Mouse (Mus musculus) CH12.LX (cell line): ENCODE measurements around the gene Dlst. TPM values are rescaled to one million over a fixed set of nuclear protein-coding genes. Genes with fewer than 3 reads are reported as not detected.
A peak's percentile ranks its signal among the peaks of the same experiment; 100 is the strongest.

ENCODE experiments used
- DNase-seq: peaks from one replicate; pipeline ENCODE4 v3.0.0-alpha.2; 2013; ENCODE audit errors: extremely low read depth
- H3K27ac ChIP-seq: 2 replicates; pipeline ENCODE4 v1.5.1; 2012; ENCODE audit warnings: low read depth, mild to moderate bottlenecking, control low read depth, moderate library complexity; ENCODE audit not compliant: insufficient read depth
- H3K27me3 ChIP-seq: replicated peaks from 2 replicates; pipeline ENCODE3; 2012; ENCODE audit warnings: inconsistent platforms
- H3K36me3 ChIP-seq, 2 experiments: replicated peaks in 1 of 2; 2 replicates each; pipeline versions ENCODE3 to v1.6.1; 2012; ENCODE audit warnings: inconsistent platforms in 1 of 2, low read length in 1 of 2, mild to moderate bottlenecking in 1 of 2, mixed read lengths in 1 of 2, moderate library complexity in 1 of 2; ENCODE audit not compliant: control insufficient read depth in 1 of 2, insufficient read depth in 1 of 2
- H3K4me1 ChIP-seq, 2 experiments: 2 replicates each; pipeline ENCODE4 v1.6.1; 2012; ENCODE audit warnings: inconsistent platforms in 1 of 2, moderate library complexity in 1 of 2; ENCODE audit not compliant: insufficient read depth in 2 of 2, control insufficient read depth in 1 of 2
- H3K4me2 ChIP-seq: 2 replicates; pipeline ENCODE4 v1.6.1; 2012; ENCODE audit warnings: low read depth, mild to moderate bottlenecking, control low read depth; ENCODE audit not compliant: poor library complexity, insufficient read depth, severe bottlenecking
- H3K4me3 ChIP-seq, 3 experiments: fragments of 150-350 bp in 1 of 3; sonication (generic) in 1 of 3; replicated peaks in 1 of 3; 2 replicates each; pipeline versions ENCODE3 to v1.5.1; 2011 to 2012; ENCODE audit warnings: low read depth in 2 of 3, low read length in 2 of 3, mild to moderate bottlenecking in 2 of 3, moderate library complexity in 2 of 3, control low read depth in 1 of 3, improper control_type of control experiment in 1 of 3, inconsistent platforms in 1 of 3, mixed read lengths in 1 of 3; ENCODE audit not compliant: poor library complexity in 1 of 3
- H3K79me2 ChIP-seq: replicated peaks from 2 replicates; pipeline ENCODE4 v1.6.1; 2012; ENCODE audit warnings: mild to moderate bottlenecking, moderate library complexity; ENCODE audit not compliant: control insufficient read depth, poor library complexity, insufficient read depth, severe bottlenecking; ENCODE audit errors: extremely low read depth
- H3K9ac ChIP-seq: 2 replicates; pipeline ENCODE4 v1.6.1; 2012; ENCODE audit warnings: low read depth, mild to moderate bottlenecking, control low read depth, moderate library complexity; ENCODE audit not compliant: insufficient read depth
- H3K9me3 ChIP-seq: replicated peaks from 2 replicates; pipeline ENCODE3; 2012; ENCODE audit warnings: low read length, inconsistent platforms, mixed read lengths
- BHLHE40 ChIP-seq: IDR thresholded peaks from 2 replicates; pipeline ENCODE4 v1.6.1; 2011; ENCODE audit warnings: mild to moderate bottlenecking, low read depth, low read length, improper control_type of control experiment
- CTCF ChIP-seq, 2 experiments: IDR thresholded peaks in 1 of 2; conservative IDR thresholded peaks in 1 of 2; 2 replicates each; pipeline ENCODE4 v1.5.1; 2011 to 2012; ENCODE audit warnings: low read depth in 2 of 2, low read length in 2 of 2, improper control_type of control experiment in 1 of 2, inconsistent platforms in 1 of 2, mild to moderate bottlenecking in 1 of 2, moderate library complexity in 1 of 2
- E2F4 ChIP-seq: IDR thresholded peaks from 2 replicates; pipeline ENCODE4 v1.6.1; 2011; ENCODE audit warnings: low read depth, low read length, improper control_type of control experiment; ENCODE audit not compliant: insufficient replicate concordance
- ETS1 ChIP-seq: conservative IDR thresholded peaks from 2 replicates; pipeline ENCODE4 v1.6.1; 2012; ENCODE audit warnings: low read depth, mild to moderate bottlenecking, inconsistent platforms, low read length, improper control_type of control experiment, moderate library complexity
- IRF4 ChIP-seq: IDR thresholded peaks from 2 replicates; pipeline ENCODE4 v1.6.1; 2014; ENCODE audit warnings: low read depth, mild to moderate bottlenecking, inconsistent platforms, low read length, improper control_type of control experiment
- JUN ChIP-seq: IDR thresholded peaks from 2 replicates; pipeline ENCODE4 v1.6.1; 2011; ENCODE audit warnings: low read depth, mild to moderate bottlenecking, low read length, improper control_type of control experiment, moderate library complexity; ENCODE audit not compliant: insufficient read depth
- KAT2A ChIP-seq: IDR thresholded peaks from 2 replicates; pipeline ENCODE4 v1.6.1; 2012; ENCODE audit warnings: low read length, improper control_type of control experiment, inconsistent platforms; ENCODE audit not compliant: insufficient replicate concordance
- MAX ChIP-seq: IDR thresholded peaks from 2 replicates; pipeline ENCODE4 v1.6.1; 2011; ENCODE audit warnings: low read length, improper control_type of control experiment
- MEF2A ChIP-seq: IDR thresholded peaks from 2 replicates; pipeline ENCODE4 v1.6.1; 2014; ENCODE audit warnings: low read depth, mild to moderate bottlenecking, inconsistent platforms, low read length, improper control_type of control experiment, borderline replicate concordance
- MXI1 ChIP-seq: IDR thresholded peaks from 2 replicates; pipeline ENCODE4 v1.6.1; 2011; ENCODE audit warnings: mild to moderate bottlenecking, low read depth, low read length, improper control_type of control experiment
- POLR2AphosphoS2 ChIP-seq: IDR thresholded peaks from 2 replicates; pipeline ENCODE4 v1.6.1; 2011; ENCODE audit warnings: low read depth, low read length, improper control_type of control experiment
- RAD21 ChIP-seq: IDR thresholded peaks from 2 replicates; pipeline ENCODE4 v1.6.1; 2011; ENCODE audit warnings: low read depth, mild to moderate bottlenecking, low read length, improper control_type of control experiment, moderate library complexity
- RCOR1 ChIP-seq: conservative IDR thresholded peaks from 2 replicates; pipeline ENCODE4 v1.6.1; 2012; ENCODE audit warnings: low read depth, mild to moderate bottlenecking, inconsistent platforms, low read length, improper control_type of control experiment
- SMC3 ChIP-seq: IDR thresholded peaks from 2 replicates; pipeline ENCODE4 v1.6.1; 2011; ENCODE audit warnings: low read depth, low read length, improper control_type of control experiment
- TCF12 ChIP-seq: IDR thresholded peaks from 2 replicates; pipeline ENCODE4 v1.6.1; 2014; ENCODE audit warnings: low read depth, mild to moderate bottlenecking, inconsistent platforms, low read length, improper control_type of control experiment
- USF1 ChIP-seq: IDR thresholded peaks from 2 replicates; pipeline ENCODE4 v1.6.1; 2014; ENCODE audit warnings: low read depth, mild to moderate bottlenecking, inconsistent platforms, low read length, improper control_type of control experiment
- dilution Hi-C: fragments of 300-500 bp; cut with MboI; formaldehyde crosslinking; loops from 2 replicates; pipeline ENCODE4 v1.14.3; 2020; ENCODE audit warnings: low sequenced_read_pairs; ENCODE audit not compliant: extremely low pct_unique_long_range_greater_than_20kb, extremely low pct_ligation_motif_present
- in situ Hi-C: fragments of 300-500 bp; cut with MboI; formaldehyde crosslinking; loops from 3 replicates; pipeline ENCODE4 v1.14.3; 2019; ENCODE audit warnings: low sequenced_read_pairs, low pct_ligation_motif_present, low pct_unique_long_range_greater_than_20kb, mixed read lengths
- polyA plus RNA-seq: library from polyadenylated mRNA; unstranded; fragments of >175 nt; gene quantifications from 2 replicates; pipeline ENCODE4 v1.2.1, GENCODE M21; 2012; ENCODE audit warnings: low read depth; ENCODE audit not compliant: insufficient read length
- total RNA-seq, 2 experiments: library from RNA; depleted of rRNA; stranded (reverse); fragments of 300-350 nt in 1 of 2; fragments of >200 nt in 1 of 2; gene quantifications; 2 replicates each; pipeline ENCODE4 v1.2.3; 2012 to 2014

Dlst gene
- total and polyA plus RNA-seq, 3 experiments: 116 to 165 (median 144) TPM

DNA sequence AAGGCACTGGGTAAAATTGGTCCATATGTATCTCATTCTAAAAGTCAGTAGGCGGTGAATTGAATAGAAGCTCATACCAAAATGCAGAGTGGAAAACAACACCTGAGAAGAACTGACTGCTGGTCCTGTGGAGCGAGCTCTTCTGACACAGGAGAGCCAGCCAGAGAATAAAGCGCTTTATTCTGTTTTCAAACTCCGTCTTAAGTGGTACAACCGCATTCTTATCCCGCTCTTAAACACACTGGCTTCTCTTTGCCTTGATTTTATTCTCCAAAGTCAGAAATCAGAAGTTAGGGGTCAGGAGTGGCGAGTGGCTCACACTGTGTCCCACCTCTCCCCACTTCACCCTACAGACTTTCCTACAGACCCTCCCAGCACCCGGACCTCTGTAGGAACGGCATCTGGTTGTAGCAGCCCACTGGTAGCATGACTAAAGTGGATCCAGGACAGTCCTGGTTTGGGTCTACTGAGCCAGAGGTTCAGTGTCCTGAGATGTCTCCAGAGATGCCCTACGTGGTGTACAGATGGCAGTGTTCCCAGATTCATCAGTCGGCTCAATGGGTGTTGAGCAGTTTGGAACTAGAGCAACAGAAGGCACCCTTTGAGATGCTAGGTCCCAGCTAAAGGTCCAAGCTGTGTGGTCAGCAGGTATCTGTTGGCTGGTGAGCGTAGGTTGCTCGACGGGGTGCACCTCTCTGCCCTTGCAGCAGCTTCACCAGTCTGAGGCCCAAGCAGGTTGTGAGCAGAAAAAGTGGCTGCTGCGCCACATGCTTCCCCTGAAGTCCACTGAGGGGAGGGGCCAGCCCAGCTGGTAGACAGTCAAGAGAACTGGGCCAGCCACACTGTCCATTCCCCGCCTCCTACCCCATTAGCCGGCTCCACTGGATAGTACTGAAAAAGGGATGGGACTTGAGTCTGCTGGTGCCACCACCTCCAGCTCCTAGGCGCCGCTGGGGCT, 25.2 kb downstream of the Dlst start:
- Histone ChIP-seq H3K4me1 (no peaks in the 10 kb centered on the region), H3K27me3 (no peaks in the 10 kb centered on the region), H3K4me2 (no peak overlapping the region), H3K9ac (no peak overlapping the region), H3K36me3 (peaks cover 42 to 56% of the 10 kb centered on the region in 2 experiments), H3K9me3 (no peaks in the 10 kb centered on the region), H3K27ac (no peak overlapping the region), H3K4me3 (no peak overlapping the region), H3K79me2 (no peaks in the 10 kb centered on the region)
- dilution Hi-C loops (no loop called here), in situ Hi-C loops (no loop called here)
- no peak for DNase-seq
- no peak for TF ChIP-seq MAX
- TF ChIP-seq BHLHE40: no peak
- TF ChIP-seq POLR2AphosphoS2: no peak
- no peak for TF ChIP-seq ETS1
- TF ChIP-seq JUN: no peak
- no peak for TF ChIP-seq RAD21
- TF ChIP-seq E2F4: no peak
- TF ChIP-seq KAT2A: no peak
- TF ChIP-seq MXI1: no peak
- TF ChIP-seq MEF2A: no peak
- TF ChIP-seq TCF12: no peak
- no peak for TF ChIP-seq RCOR1
- no peak for TF ChIP-seq USF1

DNA sequence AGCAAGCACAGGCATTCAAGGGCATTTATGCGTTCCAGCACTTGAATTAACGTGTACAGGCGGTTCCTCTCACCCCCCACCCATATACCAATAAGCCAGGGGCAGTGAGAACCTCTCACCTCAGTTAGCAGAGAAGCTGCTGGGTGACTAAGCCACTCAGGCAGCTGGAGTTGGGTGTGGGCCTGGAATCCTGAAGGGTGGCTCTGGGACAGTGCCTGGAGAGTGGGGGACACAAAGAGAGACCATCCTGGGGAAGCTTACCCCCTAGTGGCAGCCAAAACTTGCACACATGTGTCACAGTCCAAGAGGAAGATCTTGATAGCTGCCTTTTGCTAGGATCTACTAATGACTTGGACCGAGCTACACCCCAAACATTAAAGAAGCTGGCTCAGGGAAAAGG, 26.0 kb downstream of the Dlst start:
- dilution Hi-C loops: no loop called here
- no peak overlapping the region for H3K4me3 ChIP-seq
- H3K4me1 ChIP-seq: no peaks in the 10 kb centered on the region
- no peak overlapping the region for H3K27ac ChIP-seq
- H3K9ac ChIP-seq: no peak overlapping the region
- no peak for DNase-seq
- no peaks in the 10 kb centered on the region for H3K79me2 ChIP-seq
- TF ChIP-seq CTCF (conservative IDR thresholded peaks at IDR 0.05 in 1 of 2, IDR thresholded peaks at IDR 0.05 in 1 of 2; ENCODE audit: low read depth in 2 of 2, low read length in 2 of 2) (peak in 1 of 2 experiments; percentile 37; a peak in 2 of 4 replicates), SMC3 (0 out of 2 replicates have a peak, but pooled peaks have one; percentile 21), IRF4 (no peak), RCOR1 (no peak), POLR2AphosphoS2 (no peak)
- peaks cover 35 to 48% of the 10 kb centered on the region in 2 experiments for H3K36me3 ChIP-seq
- H3K9me3 ChIP-seq: no peaks in the 10 kb centered on the region
- in situ Hi-C loops: no loop called here
- H3K4me2 ChIP-seq: no peak overlapping the region
- no peaks in the 10 kb centered on the region for H3K27me3 ChIP-seq
